Mouse (Mus musculus) spleen, adult 2 months (tissue): ENCODE data around the gene Pfn1. TPM values are rescaled to one million over a fixed set of nuclear protein-coding genes. Genes with fewer than 3 reads are reported as not detected.
A peak's percentile ranks its signal among the peaks of the same experiment; 100 is the strongest.

ENCODE experiments used
- DNase-seq, 2 experiments: peaks; one replicate each; pipeline versions ENCODE4 v3.0.0 to v3.0.0-alpha.2; 2012 to 2021; ENCODE audit warnings: low spot score in 2 of 2, low read depth in 1 of 2
- H3K27ac ChIP-seq: fragments of 200-500 bp; 2 replicates; pipeline ENCODE4 v1.5.1; 2012; ENCODE audit warnings: low read length, inconsistent platforms; ENCODE audit not compliant: insufficient read depth
- H3K27me3 ChIP-seq: fragments of 200-500 bp; 2 replicates; pipeline ENCODE4 v1.6.1; 2012; ENCODE audit warnings: mild to moderate bottlenecking, moderate library complexity, low read length, inconsistent platforms; ENCODE audit not compliant: control insufficient read depth, insufficient read depth
- H3K36me3 ChIP-seq: fragments of 200-500 bp; 2 replicates; pipeline ENCODE4 v1.6.1; 2012; ENCODE audit warnings: mild to moderate bottlenecking, low read length, inconsistent platforms; ENCODE audit not compliant: control insufficient read depth, insufficient read depth
- H3K4me1 ChIP-seq: fragments of 200-500 bp; 2 replicates; pipeline ENCODE4 v1.6.1; 2011; ENCODE audit warnings: inconsistent platforms; ENCODE audit not compliant: control insufficient read depth, insufficient read depth, insufficient read length
- H3K4me3 ChIP-seq: fragments of 200-500 bp; 2 replicates; pipeline ENCODE4 v1.5.1; 2011; ENCODE audit warnings: mild to moderate bottlenecking, inconsistent platforms; ENCODE audit not compliant: insufficient read depth, insufficient read length; ENCODE audit errors: extremely low read depth
- CTCF ChIP-seq: fragments of 200-500 bp; IDR thresholded peaks from 2 replicates; pipeline ENCODE4 v1.5.1; 2011; ENCODE audit warnings: mild to moderate bottlenecking, inconsistent platforms; ENCODE audit not compliant: insufficient read depth, insufficient read length, insufficient replicate concordance; ENCODE audit errors: extremely low read depth
- POLR2A ChIP-seq: fragments of 200-500 bp; IDR thresholded peaks from 2 replicates; pipeline ENCODE4 v1.6.1; 2011; ENCODE audit warnings: low read depth, low read length, inconsistent platforms
- WGBS: fragments of 180-500 bp; shearing (Covaris S2); methylation state at CpG from one replicate; pipeline ENCODE4 v1.1.7; 2018; 5-methylcytosine and 5-hydroxymethylcytosine counted together
- polyA plus RNA-seq: library from polyadenylated mRNA; depleted of rRNA; stranded (reverse); fragments of >200 nt; gene quantifications from 2 replicates; pipeline ENCODE4 v1.2.3, GENCODE M21; 2012

The Pfn1 gene
- polyA plus RNA-seq, 1 experiment: 2,122 TPM

GRCm38 (mm10) chr11:70683640-70684039 is 29.2 kb upstream of the Pfn1 start:
- no peak for DNase-seq
- TF ChIP-seq POLR2A: no peak
- no peak for TF ChIP-seq CTCF
- Histone ChIP-seq H3K36me3 (peaks cover 16% of the 10 kb centered on the region), H3K27ac (no peak overlapping the region), H3K4me3 (no peak overlapping the region), H3K27me3 (no peaks in the 10 kb centered on the region), H3K4me1 (peaks cover 10% of the 10 kb centered on the region; the same call in 1 of the 2 replicates)
- 88% methylated on average over 5 of the region's 5 CpGs for WGBS

DNA sequence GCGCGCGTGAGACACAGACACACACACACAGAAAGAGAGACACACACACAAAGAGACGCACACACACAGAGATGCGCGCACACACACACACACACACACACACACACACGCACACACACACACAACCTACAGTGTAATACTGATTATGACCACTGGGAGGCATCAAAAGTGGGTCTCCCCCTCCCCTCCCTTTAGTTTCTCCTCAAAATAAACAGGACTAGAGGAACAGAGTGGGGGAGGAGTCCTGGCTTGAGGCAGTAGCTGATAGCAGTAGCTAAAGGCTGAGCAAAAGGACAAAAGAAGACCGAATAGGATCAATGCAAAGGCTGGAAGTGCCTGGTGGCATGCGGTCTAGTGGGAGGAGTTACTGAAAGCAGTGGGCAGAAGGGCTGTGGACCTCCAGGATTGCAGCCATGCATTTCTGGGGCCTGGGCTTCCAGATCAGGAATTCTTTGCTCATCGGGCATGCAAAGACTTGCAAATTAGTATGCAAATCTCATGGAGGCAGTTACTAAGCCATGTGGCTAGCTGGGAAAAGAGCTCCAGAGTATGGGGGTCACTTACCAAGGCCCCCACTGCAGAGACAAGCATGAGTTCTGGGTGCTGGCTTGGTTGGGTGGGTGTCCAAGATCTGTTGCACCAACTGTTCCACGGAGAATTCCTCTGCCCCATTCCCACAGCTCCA is 27.6 kb upstream of the Pfn1 start:
- Histone ChIP-seq H3K4me1 (peaks cover 8% of the 10 kb centered on the region; the same call in 1 of the 2 replicates), H3K27ac (no peak overlapping the region), H3K36me3 (peaks cover 16% of the 10 kb centered on the region), H3K4me3 (no peak overlapping the region), H3K27me3 (no peaks in the 10 kb centered on the region)
- TF ChIP-seq POLR2A (no peak), CTCF (peak; percentile 7; the same call in 1 of the 2 replicates)
- WGBS: 83% methylated on average over 11 of the region's 11 CpGs
- DNase-seq: no peak

- no peaks in the 10 kb centered on the region for H3K27me3 ChIP-seq
- no peak overlapping the region for H3K27ac ChIP-seq
- peaks cover 4% of the 10 kb centered on the region; the same call in 1 of the 2 replicates for H3K4me1 ChIP-seq
- H3K4me3 ChIP-seq: no peak overlapping the region
- no peak for DNase-seq
- peaks cover 18% of the 10 kb centered on the region for H3K36me3 ChIP-seq
- TF ChIP-seq POLR2A (no peak), CTCF (no peak)
- WGBS: 90% methylated on average over 12 of the region's 12 CpGs
Measured at GRCm38 (mm10) chr11:70681170-70681569, 26.7 kb upstream of the Pfn1 start.

DNA sequence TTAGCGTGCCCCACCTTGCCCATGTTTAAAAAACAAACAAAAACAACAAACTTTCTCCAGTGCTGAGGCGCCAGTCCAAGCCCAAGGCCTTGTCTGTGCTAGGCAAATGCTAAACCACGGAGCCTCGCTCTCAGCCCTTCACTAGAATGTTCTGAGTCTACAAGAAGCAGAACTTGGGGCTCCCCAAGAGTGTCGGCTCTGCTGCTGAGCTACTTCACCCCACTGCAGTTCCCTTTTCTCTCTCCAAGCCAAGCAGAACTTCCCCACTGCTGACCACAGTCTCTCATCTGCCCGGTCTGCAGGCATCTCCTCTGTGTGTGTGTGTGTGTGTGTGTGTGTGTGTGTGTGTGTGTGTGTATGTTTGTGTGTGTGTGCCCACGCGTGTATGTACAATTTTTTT is 25.4 kb upstream of the Pfn1 start:
- DNase-seq: peak; percentile 60 to 66
- Histone ChIP-seq H3K27me3 (no peaks in the 10 kb centered on the region), H3K4me3 (no peak overlapping the region), H3K36me3 (peaks cover 25% of the 10 kb centered on the region), H3K4me1 (peaks cover 4% of the 10 kb centered on the region; the same call in 1 of the 2 replicates), H3K27ac (peak overlapping the region; percentile 80)
- WGBS: 25% methylated on average over 8 of the region's 8 CpGs
- no peak for TF ChIP-seq CTCF
- TF ChIP-seq POLR2A: no peak

- Histone ChIP-seq H3K36me3 (peaks cover 29% of the 10 kb centered on the region), H3K27ac (peak overlapping the region; percentile 56), H3K4me3 (no peak overlapping the region), H3K27me3 (no peaks in the 10 kb centered on the region), H3K4me1 (peaks cover 4% of the 10 kb centered on the region; the same call in 1 of the 2 replicates)
- no peak for TF ChIP-seq POLR2A
- WGBS: 94% methylated on average over 8 of the region's 8 CpGs
- DNase-seq: no peak
Measured at GRCm38 (mm10) chr11:70679361-70679760, 24.9 kb upstream of the Pfn1 start.

DNA sequence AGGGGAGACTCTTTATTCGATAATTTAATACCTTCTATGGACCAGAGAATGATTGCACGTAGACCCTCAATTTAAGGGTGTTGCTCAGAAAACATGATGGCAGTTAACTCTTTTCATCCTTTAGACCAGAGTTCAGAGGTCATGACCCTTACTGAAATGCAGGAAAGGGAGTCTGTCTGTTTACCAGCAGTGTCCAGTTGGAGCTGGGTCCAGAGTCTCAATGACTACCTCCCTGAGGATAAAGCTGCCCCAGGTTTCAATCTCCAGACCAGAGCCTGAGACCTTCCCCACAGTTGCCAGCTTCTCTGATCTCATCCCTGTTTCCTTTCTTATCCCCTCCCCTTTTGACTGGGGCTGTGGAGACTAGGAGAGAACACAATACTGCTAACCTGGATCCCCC is 24.1 kb upstream of the Pfn1 start:
- H3K4me1 ChIP-seq: peaks cover 4% of the 10 kb centered on the region; the same call in 1 of the 2 replicates
- TF ChIP-seq POLR2A: no peak
- no peak for TF ChIP-seq CTCF
- H3K27me3 ChIP-seq: no peaks in the 10 kb centered on the region
- peaks cover 25% of the 10 kb centered on the region for H3K36me3 ChIP-seq
- H3K27ac ChIP-seq: no peak overlapping the region
- WGBS: 94% methylated on average over 2 of the region's 2 CpGs
- DNase-seq: no peak
- H3K4me3 ChIP-seq: no peak overlapping the region

DNA sequence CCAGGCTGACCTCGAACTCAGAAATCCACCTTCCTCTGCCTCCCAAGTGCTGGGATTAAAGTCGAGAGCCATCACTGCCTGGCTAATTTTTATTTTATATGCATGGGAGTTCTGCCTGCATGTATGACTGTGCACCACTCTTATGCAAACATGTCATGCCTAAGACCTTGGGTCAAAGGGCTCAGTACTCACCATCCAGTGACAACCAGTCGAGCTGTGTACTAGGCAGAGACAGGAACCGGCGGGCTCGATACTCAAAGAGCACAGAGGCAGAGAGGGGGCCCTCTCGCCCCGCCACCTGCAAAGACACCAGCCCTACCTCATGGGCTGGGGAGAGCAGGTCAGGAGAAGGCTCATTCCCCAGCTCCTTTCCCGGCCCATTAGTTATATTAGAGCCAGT is 23.6 kb upstream of the Pfn1 start:
- TF ChIP-seq POLR2A (no peak), CTCF (no peak)
- no peak for DNase-seq
- Histone ChIP-seq H3K27ac (no peak overlapping the region), H3K4me1 (peaks cover 4% of the 10 kb centered on the region; the same call in 1 of the 2 replicates), H3K4me3 (no peak overlapping the region), H3K36me3 (peaks cover 25% of the 10 kb centered on the region), H3K27me3 (no peaks in the 10 kb centered on the region)
- 88% methylated on average over 9 of the region's 9 CpGs for WGBS

DNA sequence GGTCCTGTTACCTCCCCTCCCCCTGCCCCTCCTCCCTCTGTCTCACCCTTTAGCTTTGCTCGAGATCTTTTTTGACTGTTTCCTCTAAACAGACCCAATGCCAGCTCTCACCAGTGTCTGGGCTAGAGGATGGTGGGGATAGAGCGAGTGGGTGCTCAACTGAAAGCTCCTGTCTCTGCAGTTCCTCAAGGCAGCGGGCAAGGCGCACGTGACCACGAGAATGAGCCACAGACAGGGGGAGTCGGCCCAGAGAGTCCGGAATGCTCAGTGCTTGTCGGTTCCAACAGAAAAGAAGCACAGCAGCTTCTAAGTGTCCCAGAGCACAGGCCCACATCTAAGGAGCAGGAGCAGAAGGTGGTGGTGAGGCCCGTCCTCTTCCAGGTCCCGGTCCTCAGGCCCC is 20.1 kb upstream of the Pfn1 start:
- Histone ChIP-seq H3K27ac (no peak overlapping the region), H3K4me1 (peaks cover 8% of the 10 kb centered on the region; the same call in 1 of the 2 replicates), H3K27me3 (no peaks in the 10 kb centered on the region), H3K4me3 (no peak overlapping the region), H3K36me3 (peaks cover 18% of the 10 kb centered on the region)
- 50% methylated on average over 11 of the region's 11 CpGs for WGBS
- no peak for DNase-seq
- TF ChIP-seq CTCF: no peak
- TF ChIP-seq POLR2A: no peak
